Mouse (Mus musculus): Measurements from ENCODE around the gene Dscaml1. TPM values are rescaled to one million over a fixed set of nuclear protein-coding genes. Genes with fewer than 3 reads are reported as not detected.

Gene Dscaml1
- polyA plus RNA-seq, 1 experiment, result not detected

GRCm38 (mm10) chr9:45549796-45550195, 123.4 kb downstream of the Dscaml1 start:
- no peak for TF ChIP-seq POLR2A (IDR thresholded peaks at IDR 0.05; ENCODE audit: low read depth, low read length)
- TF ChIP-seq CTCF (IDR thresholded peaks at IDR 0.05; ENCODE audit: borderline replicate concordance, insufficient read depth, low read length), result no peak
- no peaks in the 10 kb centered on the region for H3K4me1 ChIP-seq (ENCODE audit: control insufficient read depth, insufficient read depth, low read length)
- no peak overlapping the region for H3K4me3 ChIP-seq (ENCODE audit: insufficient read depth, low read length)
- H3K27ac ChIP-seq (ENCODE audit: insufficient read depth, low read length), result no peak overlapping the region

- Histone ChIP-seq H3K4me1 (ENCODE audit: control insufficient read depth, insufficient read depth, low read length) (no peaks in the 10 kb centered on the region), H3K4me3 (ENCODE audit: insufficient read depth, low read length) (no peak overlapping the region), H3K27ac (ENCODE audit: insufficient read depth, low read length) (no peak overlapping the region)
- TF ChIP-seq CTCF (IDR thresholded peaks at IDR 0.05; ENCODE audit: borderline replicate concordance, insufficient read depth, low read length) (no peak), POLR2A (IDR thresholded peaks at IDR 0.05; ENCODE audit: low read depth, low read length) (no peak)
Measured at GRCm38 (mm10) chr9:45550210-45550609, 123.8 kb downstream of the Dscaml1 start.

- no peak overlapping the region for H3K4me3 ChIP-seq (ENCODE audit: insufficient read depth, low read length)
- no peak for TF ChIP-seq CTCF (IDR thresholded peaks at IDR 0.05; ENCODE audit: borderline replicate concordance, insufficient read depth, low read length)
- TF ChIP-seq POLR2A (IDR thresholded peaks at IDR 0.05; ENCODE audit: low read depth, low read length), result no peak
- H3K4me1 ChIP-seq (ENCODE audit: control insufficient read depth, insufficient read depth, low read length), result no peaks in the 10 kb centered on the region
- no peak overlapping the region for H3K27ac ChIP-seq (ENCODE audit: insufficient read depth, low read length)
Measured at GRCm38 (mm10) chr9:45550662-45551061, 124.2 kb downstream of the Dscaml1 start.

GRCm38 (mm10) chr9:45555036-45555826, 128.8 kb downstream of the Dscaml1 start:
- no peak for TF ChIP-seq CTCF (IDR thresholded peaks at IDR 0.05; ENCODE audit: borderline replicate concordance, insufficient read depth, low read length)
- TF ChIP-seq POLR2A (IDR thresholded peaks at IDR 0.05; ENCODE audit: low read depth, low read length), result no peak
- no peaks in the 10 kb centered on the region for H3K4me1 ChIP-seq (ENCODE audit: control insufficient read depth, insufficient read depth, low read length)
- H3K4me3 ChIP-seq (ENCODE audit: insufficient read depth, low read length), result no peak overlapping the region
- H3K27ac ChIP-seq (ENCODE audit: insufficient read depth, low read length), result no peak overlapping the region

GRCm38 (mm10) chr9:45556882-45557281, 130.5 kb downstream of the Dscaml1 start:
- TF ChIP-seq CTCF (IDR thresholded peaks at IDR 0.05; ENCODE audit: borderline replicate concordance, insufficient read depth, low read length) (no peak), POLR2A (IDR thresholded peaks at IDR 0.05; ENCODE audit: low read depth, low read length) (no peak)
- Histone ChIP-seq H3K27ac (ENCODE audit: insufficient read depth, low read length) (no peak overlapping the region), H3K4me1 (ENCODE audit: control insufficient read depth, insufficient read depth, low read length) (no peaks in the 10 kb centered on the region), H3K4me3 (ENCODE audit: insufficient read depth, low read length) (no peak overlapping the region)

GRCm38 (mm10) chr9:45560987-45561386, 134.6 kb downstream of the Dscaml1 start:
- Histone ChIP-seq H3K27ac (ENCODE audit: insufficient read depth, low read length) (no peak overlapping the region), H3K4me3 (ENCODE audit: insufficient read depth, low read length) (no peak overlapping the region), H3K4me1 (ENCODE audit: control insufficient read depth, insufficient read depth, low read length) (no peaks in the 10 kb centered on the region)
- TF ChIP-seq CTCF (IDR thresholded peaks at IDR 0.05; ENCODE audit: borderline replicate concordance, insufficient read depth, low read length) (no peak), POLR2A (IDR thresholded peaks at IDR 0.05; ENCODE audit: low read depth, low read length) (no peak)

- no peak for TF ChIP-seq CTCF (IDR thresholded peaks at IDR 0.05; ENCODE audit: borderline replicate concordance, insufficient read depth, low read length)
- H3K4me3 ChIP-seq (ENCODE audit: insufficient read depth, low read length), result no peak overlapping the region
- H3K27ac ChIP-seq (ENCODE audit: insufficient read depth, low read length), result no peak overlapping the region
- no peaks in the 10 kb centered on the region for H3K4me1 ChIP-seq (ENCODE audit: control insufficient read depth, insufficient read depth, low read length)
Measured at GRCm38 (mm10) chr9:45566843-45567578, 140.6 kb downstream of the Dscaml1 start.

- Histone ChIP-seq H3K27ac (ENCODE audit: insufficient read depth, low read length) (no peak overlapping the region), H3K4me3 (ENCODE audit: insufficient read depth, low read length) (no peak overlapping the region), H3K4me1 (ENCODE audit: control insufficient read depth, insufficient read depth, low read length) (no peaks in the 10 kb centered on the region)
- TF ChIP-seq POLR2A (IDR thresholded peaks at IDR 0.05; ENCODE audit: low read depth, low read length) (no peak), CTCF (IDR thresholded peaks at IDR 0.05; ENCODE audit: borderline replicate concordance, insufficient read depth, low read length) (no peak)
Measured at GRCm38 (mm10) chr9:45569680-45570079, 143.3 kb downstream of the Dscaml1 start.

GRCm38 (mm10) chr9:45570346-45570745, 143.9 kb downstream of the Dscaml1 start:
- H3K4me1 ChIP-seq (ENCODE audit: control insufficient read depth, insufficient read depth, low read length), result no peaks in the 10 kb centered on the region
- no peak for TF ChIP-seq POLR2A (IDR thresholded peaks at IDR 0.05; ENCODE audit: low read depth, low read length)
- TF ChIP-seq CTCF (IDR thresholded peaks at IDR 0.05; ENCODE audit: borderline replicate concordance, insufficient read depth, low read length), result no peak

More at GRCm38 (mm10) chr9:45570346-45570745, 143.9 kb downstream of the Dscaml1 start:
- Histone ChIP-seq H3K4me3 (ENCODE audit: insufficient read depth, low read length) (no peak overlapping the region), H3K27ac (ENCODE audit: insufficient read depth, low read length) (no peak overlapping the region)
